26 mouse cellular contexts compared by ENCODE assay signal in genomic region chr8:121623043-121623442, GRCm38 (mm10). TPM values are rescaled to one million over a fixed set of nuclear protein-coding genes. Genes with fewer than 3 reads are reported as not detected.
DNase-seq lines count a peak whose midpoint lies in the region; ATAC-seq lines count a peak whose summit lies in the region.
"Had no signal": no experiment of that assay in that cellular context is flagged by ENCODE, and none has a peak within 500 bp of the region (broad histone marks: within the 10 kb centered on the region; RNA-seq: fewer than 3 reads in every experiment).

No protein-coding gene starts in this region.

- no peak for DNase-seq in forebrain, embryonic 10.5 days (ENCODE audit: extremely low spot score, low spot score)
- no peak for DNase-seq in hindbrain, embryonic 14.5 days (ENCODE audit: low spot score)
- peak; percentile 72 for DNase-seq in telencephalon, adult 2 months (ENCODE audit: low read depth, low spot score)
- no peak for DNase-seq in lung, postnatal 14 days
- DNase-seq: adrenal gland, postnatal 10 days; cerebellum, adult 18-20 months; cerebellum, postnatal 14 days; heart, adult 2 months; kidney, adult 18-20 months; kidney, postnatal 36 days; layer of hippocampus, postnatal 36 days; liver; lung, adult 2 months; lung, postnatal 10 days had no signal

- ATAC-seq in forebrain, embryonic 13.5 days = no peak
- ATAC-seq in hindbrain, embryonic 13.5 days (ENCODE audit: low FRiP score) = no peak
- no peak for ATAC-seq in hindbrain, embryonic 14.5 days (ENCODE audit: low FRiP score)
- ATAC-seq in midbrain, embryonic 15.5 days (replicated peaks) = no peak
- ATAC-seq in midbrain, embryonic 16.5 days = no peak
- ATAC-seq: hindbrain, embryonic 16.5 days; Patski had no signal

- H3K9ac ChIP-seq in forebrain, embryonic 13.5 days = no peak overlapping the region
- 0 out of 2 replicates have a peak overlapping the region, but pooled peaks have one; percentile 13 for H3K9ac ChIP-seq in hindbrain, embryonic 13.5 days
- no peak overlapping the region for H3K9ac ChIP-seq in hindbrain, embryonic 14.5 days
- no peak overlapping the region for H3K9ac ChIP-seq in midbrain, embryonic 15.5 days
- no peak overlapping the region for H3K9ac ChIP-seq in midbrain, embryonic 16.5 days (ENCODE audit: low read depth, low read length)
- H3K9ac ChIP-seq: embryonic facial prominence, embryonic 15.5 days; heart, embryonic 12.5 days; kidney, embryonic 15.5 days; liver, embryonic 14.5 days had no signal

- no peak overlapping the region for H3K4me3 ChIP-seq in forebrain, embryonic 13.5 days
- no peak overlapping the region for H3K4me3 ChIP-seq in forebrain, embryonic 10.5 days
- no peak overlapping the region for H3K4me3 ChIP-seq in hindbrain, embryonic 13.5 days
- H3K4me3 ChIP-seq in hindbrain, embryonic 14.5 days (replicated peaks; ENCODE audit: low read length) = no peak overlapping the region
- H3K4me3 ChIP-seq in midbrain, embryonic 15.5 days = no peak overlapping the region
- H3K4me3 ChIP-seq in midbrain, embryonic 16.5 days (ENCODE audit: low read depth, low read length) = no peak overlapping the region
- H3K4me3 ChIP-seq: embryonic facial prominence, embryonic 10.5 days; embryonic facial prominence, embryonic 15.5 days; heart, adult 2 months; heart, embryonic 12.5 days; kidney, embryonic 15.5 days had no signal

- no peaks in the 10 kb centered on the region for H3K27me3 ChIP-seq in forebrain, embryonic 13.5 days
- H3K27me3 ChIP-seq in forebrain, embryonic 10.5 days (ENCODE audit: poor library complexity, severe bottlenecking) = no peaks in the 10 kb centered on the region
- no peaks in the 10 kb centered on the region for H3K27me3 ChIP-seq in hindbrain, embryonic 13.5 days
- H3K27me3 ChIP-seq in hindbrain, embryonic 14.5 days (ENCODE audit: control insufficient read depth, insufficient read depth, low read length) = no peaks in the 10 kb centered on the region
- H3K27me3 ChIP-seq in midbrain, embryonic 15.5 days (replicated peaks) = no peaks in the 10 kb centered on the region
- H3K27me3 ChIP-seq in midbrain, embryonic 16.5 days (ENCODE audit: control insufficient read depth, insufficient read depth, low read depth, low read length) = no peaks in the 10 kb centered on the region
- H3K27me3 ChIP-seq: embryonic facial prominence, embryonic 15.5 days; heart, embryonic 12.5 days; kidney, embryonic 15.5 days; Patski had no signal

- no peak overlapping the region for H3K4me2 ChIP-seq in forebrain, embryonic 13.5 days
- H3K4me2 ChIP-seq in hindbrain, embryonic 13.5 days = no peak overlapping the region
- no peak overlapping the region for H3K4me2 ChIP-seq in hindbrain, embryonic 14.5 days (replicated peaks)
- H3K4me2 ChIP-seq in midbrain, embryonic 15.5 days = no peak overlapping the region
- H3K4me2 ChIP-seq in midbrain, embryonic 16.5 days (ENCODE audit: low read length) = no peak overlapping the region
- H3K4me2 ChIP-seq: embryonic facial prominence, embryonic 15.5 days; heart, embryonic 12.5 days; kidney, embryonic 15.5 days had no signal

- H3K4me1 ChIP-seq in forebrain, embryonic 13.5 days = peaks cover 53% of the 10 kb centered on the region
- H3K4me1 ChIP-seq in forebrain, embryonic 10.5 days = peaks cover 17% of the 10 kb centered on the region; the same call in 1 of the 2 replicates
- peaks cover 84% of the 10 kb centered on the region for H3K4me1 ChIP-seq in hindbrain, embryonic 13.5 days (replicated peaks)
- peaks cover 30% of the 10 kb centered on the region; the same call in 1 of the 2 replicates for H3K4me1 ChIP-seq in hindbrain, embryonic 14.5 days (replicated peaks; ENCODE audit: control insufficient read depth, insufficient read depth, low read length)
- H3K4me1 ChIP-seq in midbrain, embryonic 15.5 days = peaks cover 39% of the 10 kb centered on the region
- peaks cover 23% of the 10 kb centered on the region for H3K4me1 ChIP-seq in midbrain, embryonic 16.5 days (ENCODE audit: control insufficient read depth, insufficient read depth, low read length)

- H3K9me3 ChIP-seq in forebrain, embryonic 13.5 days (replicated peaks) = no peaks in the 10 kb centered on the region
- no peaks in the 10 kb centered on the region for H3K9me3 ChIP-seq in forebrain, embryonic 10.5 days
- H3K9me3 ChIP-seq in hindbrain, embryonic 13.5 days = no peaks in the 10 kb centered on the region
- no peaks in the 10 kb centered on the region for H3K9me3 ChIP-seq in hindbrain, embryonic 14.5 days (ENCODE audit: control insufficient read depth, low read length)
- H3K9me3 ChIP-seq in midbrain, embryonic 15.5 days = no peaks in the 10 kb centered on the region
- no peaks in the 10 kb centered on the region for H3K9me3 ChIP-seq in midbrain, embryonic 16.5 days (replicated peaks; ENCODE audit: control insufficient read depth, low read length, poor library complexity, severe bottlenecking)
- H3K9me3 ChIP-seq: embryonic facial prominence, embryonic 10.5 days; embryonic facial prominence, embryonic 15.5 days; G1E; heart, embryonic 12.5 days; kidney, embryonic 15.5 days had no signal

- 81% methylated on average over 8 of the region's 8 CpGs for WGBS in forebrain, embryonic 13.5 days
- 89% methylated on average over 8 of the region's 8 CpGs for WGBS in forebrain, embryonic 10.5 days
- 79% methylated on average over 8 of the region's 8 CpGs for WGBS in hindbrain, embryonic 13.5 days
- WGBS in hindbrain, embryonic 14.5 days = 75% methylated on average over 8 of the region's 8 CpGs
- 72% methylated on average over 8 of the region's 8 CpGs for WGBS in midbrain, embryonic 15.5 days
- WGBS in midbrain, embryonic 16.5 days = 65% methylated on average over 8 of the region's 8 CpGs

- H3K27ac ChIP-seq in forebrain, embryonic 13.5 days = peak overlapping the region; percentile 35; the same call in 1 of the 2 replicates
- no peak overlapping the region for H3K27ac ChIP-seq in forebrain, embryonic 10.5 days
- H3K27ac ChIP-seq in hindbrain, embryonic 13.5 days = peak overlapping the region; percentile 14; the same call in 1 of the 2 replicates
- no peak overlapping the region; the same call in 1 of the 2 replicates for H3K27ac ChIP-seq in hindbrain, embryonic 14.5 days
- peak overlapping the region; percentile 32; the same call in 1 of the 2 replicates for H3K27ac ChIP-seq in midbrain, embryonic 15.5 days
- H3K27ac ChIP-seq in midbrain, embryonic 16.5 days (ENCODE audit: low read length) = no peak overlapping the region
- H3K27ac ChIP-seq: embryonic facial prominence, embryonic 10.5 days; embryonic facial prominence, embryonic 15.5 days; heart, adult 2 months; kidney, embryonic 15.5 days; liver, embryonic 14.5 days had no signal

- peaks cover 34% of the 10 kb centered on the region for H3K36me3 ChIP-seq in forebrain, embryonic 13.5 days (ENCODE audit: poor library complexity, severe bottlenecking)
- H3K36me3 ChIP-seq in forebrain, embryonic 10.5 days (replicated peaks) = peaks cover 58% of the 10 kb centered on the region
- peaks cover 28% of the 10 kb centered on the region for H3K36me3 ChIP-seq in hindbrain, embryonic 13.5 days
- peaks cover 11% of the 10 kb centered on the region for H3K36me3 ChIP-seq in hindbrain, embryonic 14.5 days (replicated peaks; ENCODE audit: control insufficient read depth, insufficient read depth)
- peaks cover 11% of the 10 kb centered on the region for H3K36me3 ChIP-seq in midbrain, embryonic 15.5 days (replicated peaks)
- peaks cover 10% of the 10 kb centered on the region for H3K36me3 ChIP-seq in midbrain, embryonic 16.5 days (ENCODE audit: control insufficient read depth, insufficient read depth, low read length)
- H3K36me3 ChIP-seq: G1E had no signal

RNA-seq across cellular contexts. Expression of gene Zcchc14, which starts 29.7 kb away (rescaled TPM):
- 30.0 and 33.7 TPM in 2 replicates for polyA plus RNA-seq in forebrain, embryonic 13.5 days (2015; fragmentation: Nextera tagmentation; extraction: Ambion mirVana)
- 16.4 and 16.9 TPM in 2 replicates for polyA plus RNA-seq in forebrain, embryonic 10.5 days (2016; fragmentation: Nextera tagmentation; extraction: Ambion mirVana)
- polyA plus RNA-seq in hindbrain, embryonic 13.5 days (2015; fragmentation: Nextera tagmentation; extraction: Ambion mirVana) = 27.5 and 28.3 TPM in 2 replicates
- 33.5 and 35.6 TPM in 2 replicates for polyA plus RNA-seq in hindbrain, embryonic 14.5 days (2014; fragmentation: Nextera tagmentation; extraction: Ambion mirVana)
- 25.4 and 28.0 TPM in 2 replicates for polyA plus RNA-seq in midbrain, embryonic 15.5 days (2015; fragmentation: Nextera tagmentation; extraction: Ambion mirVana)
- polyA plus RNA-seq in midbrain, embryonic 16.5 days (2015; fragmentation: Nextera tagmentation; extraction: Ambion mirVana) = 23.9 and 28.2 TPM in 2 replicates
- polyA plus RNA-seq: G1E had no signal

RNA-seq across cellular contexts. Expression of gene Map1lc3b, which starts 32.9 kb away (rescaled TPM):
- 310 and 325 TPM in 2 replicates for polyA plus RNA-seq in forebrain, embryonic 13.5 days (2015; fragmentation: Nextera tagmentation; extraction: Ambion mirVana)
- polyA plus RNA-seq in forebrain, embryonic 10.5 days (2016; fragmentation: Nextera tagmentation; extraction: Ambion mirVana) = 175 TPM in 2 replicates
- polyA plus RNA-seq in hindbrain, embryonic 13.5 days (2015; fragmentation: Nextera tagmentation; extraction: Ambion mirVana) = 372 and 374 TPM in 2 replicates
- 389 and 391 TPM in 2 replicates for polyA plus RNA-seq in hindbrain, embryonic 14.5 days (2014; fragmentation: Nextera tagmentation; extraction: Ambion mirVana)
- polyA plus RNA-seq in midbrain, embryonic 15.5 days (2015; fragmentation: Nextera tagmentation; extraction: Ambion mirVana) = 372 and 386 TPM in 2 replicates
- polyA plus RNA-seq in midbrain, embryonic 16.5 days (2015; fragmentation: Nextera tagmentation; extraction: Ambion mirVana) = 362 and 370 TPM in 2 replicates

RNA-seq across cellular contexts. Expression of gene Fbxo31, which starts 44.4 kb away (rescaled TPM):
- polyA plus RNA-seq in forebrain, embryonic 13.5 days (2015; fragmentation: Nextera tagmentation; extraction: Ambion mirVana) = 18.6 and 19.1 TPM in 2 replicates
- polyA plus RNA-seq in forebrain, embryonic 10.5 days (2016; fragmentation: Nextera tagmentation; extraction: Ambion mirVana) = 13.1 and 14.8 TPM in 2 replicates
- 24.4 and 26.8 TPM in 2 replicates for polyA plus RNA-seq in hindbrain, embryonic 13.5 days (2015; fragmentation: Nextera tagmentation; extraction: Ambion mirVana)
- 36.2 and 38.1 TPM in 2 replicates for polyA plus RNA-seq in hindbrain, embryonic 14.5 days (2014; fragmentation: Nextera tagmentation; extraction: Ambion mirVana)
- 34.5 and 36.5 TPM in 2 replicates for polyA plus RNA-seq in midbrain, embryonic 15.5 days (2015; fragmentation: Nextera tagmentation; extraction: Ambion mirVana)
- polyA plus RNA-seq in midbrain, embryonic 16.5 days (2015; fragmentation: Nextera tagmentation; extraction: Ambion mirVana) = 32.0 and 37.6 TPM in 2 replicates

Comparison
In these comparisons a context has a peak if more than half of its experiments do, and no peak if none do; other contexts are left out.
1. H3K27ac ChIP-seq: peak in forebrain, embryonic 13.5 days (single experiment), hindbrain, embryonic 13.5 days (single experiment) and midbrain, embryonic 15.5 days (single experiment); none in forebrain, embryonic 10.5 days (single experiment), hindbrain, embryonic 14.5 days (single experiment) and midbrain, embryonic 16.5 days (single experiment).